Mouse (Mus musculus) stomach, embryonic 16.5 days (tissue): ENCODE data around the gene Gtpbp2. TPM values are rescaled to one million over a fixed set of nuclear protein-coding genes. Genes with fewer than 3 reads are reported as not detected.

Experiments used
- ATAC-seq: fragments of 200-750 bp; cut with Nextera tagmentation; 2 replicates; pipeline ENCODE4 v1.8.0; 2017; ENCODE audit warnings: moderate number of reproducible peaks, moderate TSS enrichment; ENCODE audit not compliant: insufficient read depth, low FRiP score
- H3K27ac ChIP-seq: fragments of 300-500 bp; sonication (generic); 2 replicates; pipeline ENCODE4 v1.5.1; 2014; ENCODE audit warnings: low read length
- H3K27me3 ChIP-seq: fragments of 300-500 bp; sonication (generic); 2 replicates; pipeline ENCODE4 v1.6.1; 2014; ENCODE audit warnings: low read length, control low read depth, mixed read lengths; ENCODE audit not compliant: control insufficient read depth, insufficient read depth
- H3K36me3 ChIP-seq: fragments of 300-500 bp; sonication (generic); 2 replicates; pipeline ENCODE4 v1.6.1; 2014; ENCODE audit warnings: low read length; ENCODE audit not compliant: control insufficient read depth, insufficient read depth
- H3K4me1 ChIP-seq: fragments of 300-500 bp; sonication (generic); 2 replicates; pipeline ENCODE4 v1.6.1; 2014; ENCODE audit warnings: low read length, control low read depth, mixed read lengths; ENCODE audit not compliant: control insufficient read depth, insufficient read depth
- H3K4me2 ChIP-seq: fragments of 300-500 bp; sonication (generic); 2 replicates; pipeline ENCODE4 v1.6.1; 2014; ENCODE audit warnings: low read depth, low read length, mixed read lengths
- H3K4me3 ChIP-seq: fragments of 300-500 bp; sonication (generic); replicated peaks from 2 replicates; pipeline ENCODE4 v1.5.1; 2014; ENCODE audit warnings: mild to moderate bottlenecking, low read length
- H3K9ac ChIP-seq: fragments of 300-500 bp; sonication (generic); 2 replicates; pipeline ENCODE4 v1.6.1; 2014; ENCODE audit warnings: low read length
- H3K9me3 ChIP-seq: fragments of 300-500 bp; sonication (generic); replicated peaks from 2 replicates; pipeline ENCODE4 v1.6.1; 2016; ENCODE audit warnings: low read length, control low read depth; ENCODE audit not compliant: control insufficient read depth
- WGBS: fragments of 180-500 bp; shearing (Covaris S2); extraction: QIAGEN DNeasy Blood & Tissue Kit; methylation state at CpG from one replicate; pipeline ENCODE4 v1.1.7; 2014; 5-methylcytosine and 5-hydroxymethylcytosine counted together
- polyA plus RNA-seq: library from polyadenylated mRNA; unstranded; fragments of >200 nt; fragmentation: Nextera tagmentation; extraction: Ambion mirVana; gene quantifications from 2 replicates; pipeline ENCODE4 v1.2.1, GENCODE M21; 2015

The Gtpbp2 gene
- polyA plus RNA-seq, 1 experiment from 2014 or later, result 39.2 TPM

DNA sequence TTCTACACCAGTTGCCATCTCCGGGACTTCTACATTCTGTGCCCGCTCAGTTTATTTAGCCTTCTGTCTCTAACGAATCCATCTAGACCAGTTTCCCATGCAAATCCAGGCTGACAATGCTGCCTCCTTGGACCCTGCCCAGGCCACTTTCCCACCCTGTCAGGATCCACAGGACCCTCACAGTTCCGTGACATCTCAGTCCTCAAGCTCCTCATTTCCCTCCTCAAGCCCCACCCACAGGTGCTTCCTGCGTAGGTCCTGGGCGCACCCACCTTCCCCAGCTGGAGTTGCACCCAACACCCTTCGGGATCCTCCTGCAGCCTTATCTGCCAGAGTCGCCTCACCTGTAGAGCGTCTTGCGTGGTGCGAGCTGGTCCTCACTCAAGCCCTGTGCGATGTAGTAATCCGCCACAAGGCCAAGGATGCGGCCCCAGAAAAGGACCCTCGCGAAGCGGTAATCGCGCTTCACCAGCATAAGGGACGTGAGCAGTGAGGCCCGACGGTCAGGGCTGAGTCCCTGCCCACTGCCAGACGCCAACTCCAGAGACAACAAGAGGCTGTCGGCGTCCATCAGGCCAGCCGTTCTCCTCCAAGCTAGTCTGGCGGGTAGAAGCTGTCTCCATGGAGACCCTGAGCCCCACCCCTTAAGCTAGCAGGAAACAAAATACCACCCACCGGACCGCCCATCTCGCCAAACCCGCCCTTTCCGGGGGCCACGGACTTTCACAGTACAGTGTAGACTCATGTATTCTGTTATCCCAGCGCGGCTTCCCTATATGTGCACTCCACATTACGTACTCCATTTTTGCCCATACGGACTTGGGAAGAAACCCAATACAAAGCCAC, 17.0 kb upstream of the Gtpbp2 start, which contains the start of gene Rsph9:
Gene Rsph9, minus strand, starts transcription at position 639 of the 846 bp plus-strand sequence.
- 5% methylated on average over 37 of the region's 37 CpGs for WGBS
- ATAC-seq, result peak; percentile 96

DNA sequence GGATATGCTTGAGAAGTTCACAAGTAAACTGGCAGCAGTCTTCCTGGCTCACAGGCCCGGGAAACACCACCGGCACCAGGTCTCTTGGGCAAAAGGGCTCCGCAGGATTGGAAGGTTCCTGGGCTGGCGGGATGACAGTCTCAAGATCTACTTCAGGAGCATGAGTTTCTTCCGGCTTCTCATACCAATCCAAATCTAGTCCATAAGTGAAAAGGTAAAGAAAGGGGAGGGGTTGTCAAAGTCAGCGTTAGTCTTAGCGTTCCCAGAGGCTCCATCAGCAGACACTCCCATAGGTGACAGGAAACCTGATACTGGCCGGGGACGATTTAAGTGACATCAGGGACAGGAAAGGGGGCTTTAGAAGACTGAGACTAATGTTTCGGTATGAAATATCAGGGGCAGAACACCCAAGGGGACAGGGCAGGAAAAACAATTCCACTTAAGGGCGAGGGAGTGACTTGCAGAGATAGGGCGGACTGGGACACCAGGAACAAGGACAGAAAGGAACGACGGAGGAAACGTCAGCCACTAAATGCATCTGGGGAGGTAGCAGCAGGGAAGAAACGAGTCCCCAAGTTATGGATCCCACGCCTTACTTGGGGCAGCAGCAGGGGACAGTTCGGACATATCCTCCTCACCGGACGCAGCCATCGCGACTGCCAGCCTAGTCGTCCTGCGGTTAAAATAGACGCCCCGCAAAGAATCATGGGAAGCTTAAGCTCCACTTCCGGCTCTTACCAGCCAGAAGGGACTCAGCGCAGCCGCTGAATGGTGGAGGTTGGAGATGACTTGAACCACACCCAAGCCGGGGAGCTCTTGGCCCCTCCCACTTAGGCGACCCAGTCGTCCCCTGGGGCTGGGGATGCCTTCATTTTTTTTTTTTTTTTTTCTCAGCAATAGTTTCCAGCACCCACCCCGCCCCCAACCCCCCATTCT, 7.7 kb upstream of the Gtpbp2 start, which contains the start of gene Mad2l1bp:
Gene Mad2l1bp, minus strand, starts transcription at position 707 of the 936 bp plus-strand sequence.
- ATAC-seq, result peak; percentile 93
- 0 out of 2 replicates have a peak, but pooled peaks cover 6% of the 10 kb centered on the region for H3K36me3 ChIP-seq
- H3K9me3 ChIP-seq, result no peaks in the 10 kb centered on the region
- H3K27ac ChIP-seq, result peak within 1 kb of the TSS; percentile 77
- no peaks in the 10 kb centered on the region for H3K27me3 ChIP-seq
- H3K9ac ChIP-seq, result peak within 1 kb of the TSS; percentile 80
- 3% methylated on average over 33 of the region's 33 CpGs for WGBS
- peaks cover 5% of the 10 kb centered on the region; the same call in 1 of the 2 replicates for H3K4me1 ChIP-seq
- peak within 1 kb of the TSS; percentile 81 for H3K4me2 ChIP-seq
- peak within 1 kb of the TSS; percentile 64 for H3K4me3 ChIP-seq

More for the DNA sequence above, 17.0 kb upstream of the Gtpbp2 start, which contains the start of gene Rsph9:
- Histone ChIP-seq H3K4me2 (peak within 1 kb of the TSS; percentile 66), H3K27ac (peak within 1 kb of the TSS; percentile 72), H3K9me3 (no peaks in the 10 kb centered on the region), H3K4me3 (peak within 1 kb of the TSS; percentile 51), H3K36me3 (peaks cover 23% of the 10 kb centered on the region; the same call in 1 of the 2 replicates), H3K4me1 (peaks cover 4% of the 10 kb centered on the region), H3K27me3 (no peaks in the 10 kb centered on the region), H3K9ac (peak within 1 kb of the TSS; percentile 54)

DNA sequence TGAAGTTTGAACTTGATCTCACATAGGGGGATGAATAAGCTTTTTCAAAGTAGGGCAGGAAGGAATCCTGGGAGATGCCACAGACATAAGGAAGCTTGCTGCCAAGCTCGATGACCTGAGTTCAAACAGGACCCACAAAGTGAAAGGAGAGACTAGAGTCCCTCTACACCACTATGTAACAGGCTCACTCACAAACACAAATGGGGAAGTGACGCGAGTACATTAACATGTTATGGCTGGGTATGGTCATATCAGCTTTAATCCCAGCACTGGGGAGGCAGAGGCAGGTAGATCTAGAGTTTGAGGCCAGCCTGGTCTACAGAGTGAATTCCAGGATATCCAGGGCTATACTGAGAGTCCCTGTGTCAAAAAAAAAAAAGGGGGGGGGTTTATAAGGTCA, 6.5 kb upstream of the Gtpbp2 start:
- Histone ChIP-seq H3K4me1 (peaks cover 6% of the 10 kb centered on the region; the same call in 1 of the 2 replicates), H3K4me2 (no peak overlapping the region), H3K27me3 (no peaks in the 10 kb centered on the region), H3K9me3 (no peaks in the 10 kb centered on the region), H3K36me3 (no peaks in the 10 kb centered on the region), H3K9ac (no peak overlapping the region), H3K4me3 (no peak overlapping the region), H3K27ac (no peak overlapping the region)
- ATAC-seq, result no peak
- 92% methylated on average over 3 of the region's 3 CpGs for WGBS

DNA sequence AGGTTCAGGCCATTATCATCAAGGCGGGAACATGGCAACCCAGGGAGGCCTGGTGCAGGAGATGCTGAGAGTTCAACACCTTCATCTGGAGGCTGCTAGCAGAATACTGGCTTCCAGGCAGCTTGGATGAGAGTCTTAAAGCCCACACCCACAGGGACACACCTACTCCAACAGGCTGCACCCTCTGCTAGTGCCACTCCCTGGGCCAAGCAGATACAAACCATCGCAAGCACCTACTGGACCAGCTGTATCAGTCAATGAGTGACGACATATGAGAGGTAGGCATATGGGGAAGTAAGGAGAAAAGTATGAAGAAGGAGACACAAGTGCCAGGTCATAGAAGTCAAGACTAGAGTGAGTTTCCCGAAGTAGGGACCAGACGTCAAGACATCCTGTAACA, 4.2 kb upstream of the Gtpbp2 start:
- H3K4me2 ChIP-seq, result no peak overlapping the region
- H3K9me3 ChIP-seq, result no peaks in the 10 kb centered on the region
- no peak overlapping the region for H3K27ac ChIP-seq
- H3K4me1 ChIP-seq, result peaks cover 15% of the 10 kb centered on the region
- no peak overlapping the region for H3K4me3 ChIP-seq
- H3K27me3 ChIP-seq, result no peaks in the 10 kb centered on the region
- no peaks in the 10 kb centered on the region for H3K36me3 ChIP-seq
- ATAC-seq, result no peak
- 79% methylated on average over 5 of the region's 5 CpGs for WGBS
- no peak overlapping the region for H3K9ac ChIP-seq

DNA sequence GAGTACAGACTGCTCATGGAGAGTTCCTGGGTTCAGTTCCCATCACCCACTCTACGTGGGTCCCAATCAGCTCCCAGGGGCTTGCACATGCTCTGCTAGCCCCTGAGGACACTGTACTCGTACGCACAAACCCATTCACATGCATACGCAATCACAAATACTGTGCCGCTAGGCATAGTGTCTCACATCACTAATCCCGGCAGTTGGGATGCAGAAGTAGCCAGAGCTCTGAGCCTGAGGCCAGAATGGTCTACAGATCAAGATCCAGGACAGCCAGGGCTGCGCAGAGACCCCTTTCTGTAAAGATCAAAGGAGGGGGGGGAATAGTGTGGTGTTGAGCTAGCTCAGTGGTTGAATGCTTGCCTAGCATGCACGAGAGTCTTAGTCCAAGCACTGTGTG, 3.7 kb upstream of the Gtpbp2 start:
- Histone ChIP-seq H3K36me3 (no peaks in the 10 kb centered on the region), H3K27ac (no peak overlapping the region), H3K4me2 (no peak overlapping the region), H3K27me3 (no peaks in the 10 kb centered on the region), H3K4me3 (no peak overlapping the region), H3K9ac (no peak overlapping the region), H3K4me1 (peaks cover 17% of the 10 kb centered on the region), H3K9me3 (no peaks in the 10 kb centered on the region)
- WGBS, result 83% methylated on average over 8 of the region's 8 CpGs
- ATAC-seq, result no peak

DNA sequence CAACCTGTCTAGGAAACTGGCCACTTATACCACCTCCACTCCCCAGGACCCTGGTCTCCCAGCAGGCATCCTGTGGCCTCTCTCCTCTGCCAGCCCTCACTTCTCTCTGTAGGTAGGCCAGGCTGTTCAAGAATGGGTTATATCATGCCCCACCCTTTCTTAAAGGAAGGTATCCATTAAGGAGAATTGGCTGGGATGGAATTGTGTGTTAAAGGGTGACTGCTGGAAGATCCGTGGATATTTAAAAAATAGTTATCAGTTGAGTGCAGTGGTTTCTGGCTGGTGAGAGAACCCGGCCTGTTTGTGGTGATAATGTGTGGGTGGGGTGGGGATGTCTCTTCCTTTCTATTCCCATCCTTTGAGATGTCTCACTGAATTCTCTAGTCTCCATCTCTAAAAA, 1.6 kb upstream of the Gtpbp2 start:
- H3K4me1 ChIP-seq, result peaks cover 12% of the 10 kb centered on the region
- H3K4me2 ChIP-seq, result peak overlapping the region; percentile 91
- no peaks in the 10 kb centered on the region for H3K9me3 ChIP-seq
- H3K27ac ChIP-seq, result peak overlapping the region; percentile 96
- H3K27me3 ChIP-seq, result no peaks in the 10 kb centered on the region
- H3K9ac ChIP-seq, result peak overlapping the region; percentile 77; the same call in 1 of the 2 replicates
- peak overlapping the region; percentile 89 for H3K4me3 ChIP-seq
- no peaks in the 10 kb centered on the region for H3K36me3 ChIP-seq
- no peak for ATAC-seq
- WGBS, result 52% methylated on average over 2 of the region's 2 CpGs

DNA sequence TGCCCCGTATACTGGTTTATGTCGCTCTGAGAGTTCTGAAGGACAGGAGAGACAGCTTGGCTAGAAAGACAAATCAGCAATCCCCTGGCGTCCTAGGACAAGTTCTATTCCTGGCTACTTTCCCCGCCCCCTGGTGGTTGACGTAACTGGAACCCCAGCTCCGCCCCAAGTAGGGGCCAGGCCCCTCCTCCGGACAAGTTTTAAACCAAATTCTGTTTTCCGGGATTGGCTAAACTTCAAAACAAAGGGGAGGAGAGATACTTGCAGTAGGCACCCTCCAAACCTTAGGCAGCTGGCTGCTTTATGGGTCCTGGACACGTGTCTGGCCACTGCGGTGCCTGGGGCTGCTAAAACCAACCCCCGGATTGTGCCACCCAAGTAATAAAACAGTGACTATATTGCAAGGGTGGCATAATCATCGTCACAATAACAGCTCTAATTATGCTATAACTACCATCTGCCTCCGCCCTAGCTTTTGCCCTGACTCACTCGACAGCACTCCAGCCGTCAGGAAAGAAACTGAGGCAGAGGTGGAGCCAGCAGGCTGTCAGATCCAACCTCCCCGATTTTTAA, 656 bp upstream of the Gtpbp2 start:
- H3K36me3 ChIP-seq, result peaks cover under 1% of the 10 kb centered on the region; the same call in 1 of the 2 replicates
- under 1% methylated on average over 16 of the region's 16 CpGs for WGBS
- peak overlapping the region; percentile 91 for H3K4me2 ChIP-seq
- peak overlapping the region; percentile 89 for H3K4me3 ChIP-seq
- peaks cover 12% of the 10 kb centered on the region for H3K4me1 ChIP-seq
- H3K9me3 ChIP-seq, result no peaks in the 10 kb centered on the region
- ATAC-seq, result peak; percentile 58
- H3K27ac ChIP-seq, result peak overlapping the region; percentile 96
- H3K9ac ChIP-seq, result peak overlapping the region; percentile 77
- H3K27me3 ChIP-seq, result no peaks in the 10 kb centered on the region

DNA sequence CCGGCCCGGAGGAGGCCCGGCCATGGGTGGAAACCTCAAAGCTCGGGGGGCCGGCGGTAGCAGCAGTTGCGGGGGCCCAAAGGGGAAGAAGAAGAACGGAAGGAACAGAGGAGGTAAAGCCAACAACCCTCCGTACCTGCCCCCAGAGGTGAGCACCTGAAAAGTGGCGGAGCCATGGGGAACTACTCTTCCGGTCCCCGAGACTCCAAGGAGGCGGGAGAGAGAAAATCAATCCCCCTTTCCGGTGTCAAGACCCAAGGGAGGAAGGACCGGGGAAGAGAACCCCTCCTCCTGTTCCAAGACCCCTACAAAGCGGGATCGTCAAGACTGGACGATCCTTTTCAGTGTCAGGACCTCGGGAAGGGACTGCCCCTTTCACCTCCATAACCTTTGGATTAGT, 347 bp downstream of the Gtpbp2 start:
- peaks cover 11% of the 10 kb centered on the region for H3K36me3 ChIP-seq
- H3K9ac ChIP-seq, result peak overlapping the region; percentile 92
- no peaks in the 10 kb centered on the region for H3K9me3 ChIP-seq
- no peaks in the 10 kb centered on the region for H3K27me3 ChIP-seq
- H3K4me2 ChIP-seq, result peak overlapping the region; percentile 91
- peak overlapping the region; percentile 86 for H3K27ac ChIP-seq
- H3K4me1 ChIP-seq, result peaks cover 12% of the 10 kb centered on the region
- ATAC-seq, result 0 out of 2 replicates have a peak, but pooled peaks have one; percentile 4
- WGBS, result under 1% methylated on average over 19 of the region's 19 CpGs
- H3K4me3 ChIP-seq, result peak overlapping the region; percentile 89
